ENCODE assay signal across 7 mouse cellular contexts in the genomic region with DNA sequence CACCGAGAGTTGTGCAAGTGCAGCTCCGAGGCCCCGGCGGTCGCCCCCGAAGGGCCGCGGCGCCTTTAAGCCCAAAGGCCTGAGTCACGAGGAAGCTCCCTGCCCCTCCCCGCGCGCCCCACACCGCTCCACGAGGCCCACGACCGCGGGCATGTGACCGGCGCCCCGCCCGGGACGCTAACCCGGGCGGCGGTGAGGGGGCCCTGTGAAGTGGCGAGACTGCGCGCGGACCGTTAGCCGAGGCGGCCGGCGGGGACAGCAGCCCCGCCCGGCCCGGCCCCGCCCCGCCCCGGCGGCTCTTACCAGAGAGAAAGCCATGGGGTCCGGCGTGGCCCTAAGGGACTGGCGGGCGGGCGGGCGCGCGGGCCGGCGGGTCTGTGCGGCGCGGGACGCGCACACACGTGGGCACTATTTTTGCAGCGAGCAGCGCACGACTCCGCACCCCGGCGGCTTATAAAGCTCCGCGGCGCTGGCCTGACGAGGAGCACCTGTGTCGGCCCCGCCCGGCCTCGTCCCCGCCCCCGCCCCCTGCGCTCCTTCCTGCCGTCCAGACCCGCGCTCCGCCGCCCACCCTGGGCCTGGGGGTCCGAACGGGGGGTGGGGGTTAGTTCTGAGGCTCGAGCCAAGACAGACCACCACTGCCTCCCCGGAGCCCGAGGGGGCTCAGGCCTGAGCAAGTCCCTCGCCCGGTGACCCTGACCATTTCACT. TPM values are rescaled to one million over a fixed set of nuclear protein-coding genes. Genes with fewer than 3 reads are reported as not detected.
DNase-seq lines count a peak whose midpoint lies in the region; ATAC-seq and TF ChIP-seq lines count a peak whose summit lies in the region.

No protein-coding gene starts in this region.

- TF ChIP-seq CTCF in hindbrain, postnatal 0 days (IDR thresholded peaks at IDR 0.05; ENCODE audit: low read depth) = no peak
- TF ChIP-seq CTCF in small intestine, adult 2 months (IDR thresholded peaks at IDR 0.05; ENCODE audit: extremely low read depth, insufficient read length, insufficient replicate concordance, low read depth, low read length) = no peak

- H3K4me1 ChIP-seq in hindbrain, postnatal 0 days (ENCODE audit: insufficient read depth, low read length) = peaks cover 6% of the 10 kb centered on the region; the same call in 1 of the 2 replicates
- H3K4me1 ChIP-seq in small intestine, adult 2 months (ENCODE audit: control insufficient read depth, insufficient read depth, insufficient read length, low read length) = peaks cover 4% of the 10 kb centered on the region; the same call in 1 of the 2 replicates

- H3K9ac ChIP-seq in hindbrain, postnatal 0 days (replicated peaks; ENCODE audit: low read length) = peak overlapping the region; percentile 48

- H3K27ac ChIP-seq in hindbrain, postnatal 0 days = no peak overlapping the region
- H3K27ac ChIP-seq in small intestine, adult 2 months (ENCODE audit: insufficient read depth, low read depth, low read length) = no peak overlapping the region

- 2% methylated on average over 46 of the region's 87 CpGs for WGBS in hindbrain, postnatal 0 days
- under 1% methylated on average over 84 of the region's 87 CpGs for WGBS in small intestine, adult 2 months

- peak overlapping the region; percentile 92 for H3K4me2 ChIP-seq in hindbrain, postnatal 0 days (ENCODE audit: low read depth, low read length)

- H3K9me3 ChIP-seq in hindbrain, postnatal 0 days (ENCODE audit: low read length) = no peaks in the 10 kb centered on the region

- intact Hi-C loops in gastrocnemius, postnatal 14 days (cut with DNase I; ENCODE audit: low total_unique reads) = no loop called here
- intact Hi-C loops in left cerebral cortex, postnatal 25 days (cut with DNase I) = loop anchor here (2.0 to 10.0 kb wide), 6 partner anchors 38 to 320 kb away; partner anchors contain the start of genes Ap3b2, Rps17 and Whamm

- TF ChIP-seq POLR2A in small intestine, adult 2 months (IDR thresholded peaks at IDR 0.05; ENCODE audit: low read depth, low read length) = no peak

- peak overlapping the region; percentile 46 for H3K4me3 ChIP-seq in hindbrain, postnatal 0 days (ENCODE audit: low read length)
- peak overlapping the region; percentile 60 for H3K4me3 ChIP-seq in small intestine, adult 2 months (ENCODE audit: low read depth, low read length)

- H3K36me3 ChIP-seq in hindbrain, postnatal 0 days (ENCODE audit: insufficient read depth, low read length) = no peaks in the 10 kb centered on the region
- no peaks in the 10 kb centered on the region for H3K36me3 ChIP-seq in small intestine, adult 2 months (ENCODE audit: control insufficient read depth, insufficient read depth, low read length)

- DNase-seq in adrenal gland, adult 8-10 months = peak; percentile 67
- peak; percentile 65 to 68 for DNase-seq in cerebellum, postnatal 10 days
- DNase-seq in gastrocnemius, postnatal 14 days = peak; percentile 67
- DNase-seq in hindbrain, postnatal 0 days (ENCODE audit: low spot score) = peak; percentile 47
- peak; percentile 62 to 68 for DNase-seq in left cerebral cortex, postnatal 25 days (ENCODE audit: low spot score in 2 of 2)

- peak; percentile 55 for ATAC-seq in hindbrain, postnatal 0 days
- ATAC-seq in megakaryocyte, adult 5-6 weeks (ENCODE audit: poor library complexity, severe bottlenecking) = 0 out of 2 replicates have a peak, but pooled peaks have one; percentile 12

- peaks cover 20% of the 10 kb centered on the region; the same call in 1 of the 2 replicates for H3K27me3 ChIP-seq in hindbrain, postnatal 0 days (ENCODE audit: insufficient read depth, low read length)
- H3K27me3 ChIP-seq in small intestine, adult 2 months (ENCODE audit: control insufficient read depth, insufficient read depth, low read length) = peaks cover 43% of the 10 kb centered on the region

RNA-seq across cellular contexts. Expression of gene Cpeb1, which starts 0.8 kb away (rescaled TPM):
- total RNA-seq in adrenal gland, adult 8-10 months (2022) = 10 to 100 TPM; 49.1 to 90.6 (median 69.3) TPM
- 10 to 100 TPM in 1 of 2 experiments, 1 to 10 TPM in 1; 8.5 to 11.5 TPM for total RNA-seq in gastrocnemius, postnatal 14 days (2021)
- total RNA-seq in hindbrain, postnatal 0 days (2014; rRNA removed) = 8.7 and 16.3 TPM in 2 replicates
- polyA plus RNA-seq in hindbrain, postnatal 0 days (2015; fragmentation: Nextera tagmentation; extraction: Ambion mirVana) = 7.7 and 10.3 TPM in 2 replicates
- 10 to 100 TPM; 64.6 to 69.3 TPM for total RNA-seq in left cerebral cortex, postnatal 25 days (2021)
- total RNA-seq in megakaryocyte, adult 5-6 weeks (2015) = 0.22 and 0.34 TPM in 2 replicates
- 0.70 and 1.5 TPM in 2 replicates for total RNA-seq in megakaryocyte, adult 5-6 weeks (2017)
- polyA plus RNA-seq in small intestine, adult 2 months (2012; rRNA removed) = 0.28 and 1.0 TPM in 2 replicates

RNA-seq across cellular contexts. Expression of gene Ap3b2, which starts 39.2 kb away (rescaled TPM):
- 10 to 100 TPM; 11.2 to 18.5 (median 14.5) TPM for total RNA-seq in adrenal gland, adult 8-10 months (2022)
- total RNA-seq in gastrocnemius, postnatal 14 days (2021) = 1 to 10 TPM; 2.1 to 4.0 TPM
- 208 and 231 TPM in 2 replicates for total RNA-seq in hindbrain, postnatal 0 days (2014; rRNA removed)
- polyA plus RNA-seq in hindbrain, postnatal 0 days (2015; fragmentation: Nextera tagmentation; extraction: Ambion mirVana) = 102 and 103 TPM in 2 replicates
- 100 to 1,000 TPM; 141 to 150 TPM for total RNA-seq in left cerebral cortex, postnatal 25 days (2021)
- total RNA-seq in megakaryocyte, adult 5-6 weeks (2015) = not detected in 2 replicates
- total RNA-seq in megakaryocyte, adult 5-6 weeks (2017) = not detected in 2 replicates
- polyA plus RNA-seq in small intestine, adult 2 months (2012; rRNA removed) = 0.89 and 1.4 TPM in 2 replicates

RNA-seq across cellular contexts. Expression of gene BC048679, which starts 43.6 kb away (rescaled TPM):
- total RNA-seq in adrenal gland, adult 8-10 months (2022) = not detected
- total RNA-seq in gastrocnemius, postnatal 14 days (2021) = not detected
- not detected in 2 replicates for total RNA-seq in hindbrain, postnatal 0 days (2014; rRNA removed)
- polyA plus RNA-seq in hindbrain, postnatal 0 days (2015; fragmentation: Nextera tagmentation; extraction: Ambion mirVana) = not detected in 2 replicates
- total RNA-seq in left cerebral cortex, postnatal 25 days (2021) = not detected
- total RNA-seq in megakaryocyte, adult 5-6 weeks (2015) = not detected in 2 replicates
- not detected in 2 replicates for total RNA-seq in megakaryocyte, adult 5-6 weeks (2017)
- not detected in 2 replicates for polyA plus RNA-seq in small intestine, adult 2 months (2012; rRNA removed)

Comparison
In these comparisons a context has a peak if more than half of its experiments do, and no peak if none do; other contexts are left out.
1. RNA of gene Ap3b2, which starts 39.2 kb away (total RNA-seq): 208 to 231 TPM in hindbrain, postnatal 0 days and 141 to 150 TPM in left cerebral cortex, postnatal 25 days; 11.2 to 18.5 TPM in adrenal gland, adult 8-10 months, 2.1 to 4.0 TPM in gastrocnemius, postnatal 14 days and not detected in megakaryocyte, adult 5-6 weeks; every median in the first group is over 4 times any median in the second.
2. Peak in every context shown above with its lines, with median percentiles within 50 percentile points of each other: DNase-seq.